Mouse (Mus musculus): ENCODE measurements around the gene Sdcbp2. TPM values are rescaled to one million over a fixed set of nuclear protein-coding genes. Genes with fewer than 3 reads are reported as not detected.
A peak's percentile ranks its signal among the peaks of the same experiment; 100 is the strongest.
"Not testable (repeated sequence)": the region's sequence is repeated elsewhere in the genome, so short reads cannot be mapped to it uniquely, and the experiment has no call there.

Sdcbp2 gene
- polyA plus RNA-seq, 1 experiment from 2014 or later = 1.7 TPM

- no peak for ATAC-seq (ENCODE audit: insufficient number of reproducible peaks, low FRiP score, low TSS enrichment, low read depth)
- WGBS = 75% methylated on average over 1 of the region's 1 CpGs
- Histone ChIP-seq H3K9me3 (no peaks in the 10 kb centered on the region), H3K36me3 (no peaks in the 10 kb centered on the region), H3K4me2 (no peak overlapping the region), H3K4me3 (no peak overlapping the region), H3K27me3 (no peaks in the 10 kb centered on the region), H3K27ac (no peak overlapping the region), H3K9ac (no peak overlapping the region), H3K4me1 (peaks cover 18% of the 10 kb centered on the region; the same call in 1 of the 2 replicates)
Observed at GRCm38 (mm10) chr2:151608435-151608834, 36.0 kb downstream of the Sdcbp2 start.

- Histone ChIP-seq H3K4me2 (no peak overlapping the region), H3K36me3 (no peaks in the 10 kb centered on the region), H3K4me1 (peaks cover 10% of the 10 kb centered on the region; the same call in 1 of the 2 replicates), H3K27ac (no peak overlapping the region), H3K9ac (no peak overlapping the region), H3K4me3 (no peak overlapping the region), H3K9me3 (no peaks in the 10 kb centered on the region), H3K27me3 (no peaks in the 10 kb centered on the region)
- no peak for ATAC-seq (ENCODE audit: insufficient number of reproducible peaks, low FRiP score, low TSS enrichment, low read depth)
- WGBS = 20% methylated on average over 3 of the region's 3 CpGs
Observed at GRCm38 (mm10) chr2:151609974-151610373, 37.6 kb downstream of the Sdcbp2 start.

- H3K9ac ChIP-seq; H3K36me3 ChIP-seq; H3K27ac ChIP-seq; H3K4me3 ChIP-seq; H3K27me3 ChIP-seq; ATAC-seq (ENCODE audit: insufficient number of reproducible peaks, low FRiP score, low TSS enrichment, low read depth); H3K9me3 ChIP-seq; H3K4me1 ChIP-seq; H3K4me2 ChIP-seq: not testable (repeated sequence)
- WGBS = 78% methylated on average over 7 of the region's 8 CpGs
Observed at GRCm38 (mm10) chr2:151615779-151616178, 43.4 kb downstream of the Sdcbp2 start.

- ATAC-seq (ENCODE audit: insufficient number of reproducible peaks, low FRiP score, low TSS enrichment, low read depth) = no peak
Observed at GRCm38 (mm10) chr2:151616551-151617329, 44.3 kb downstream of the Sdcbp2 start.

GRCm38 (mm10) chr2:151623776-151624175, 51.4 kb downstream of the Sdcbp2 start:
- Histone ChIP-seq H3K4me1 (no peaks in the 10 kb centered on the region), H3K27me3 (no peaks in the 10 kb centered on the region), H3K9me3 (no peaks in the 10 kb centered on the region), H3K27ac (no peak overlapping the region), H3K9ac (no peak overlapping the region), H3K4me2 (no peak overlapping the region), H3K4me3 (no peak overlapping the region), H3K36me3 (no peaks in the 10 kb centered on the region)
- 38% methylated on average over 3 of the region's 3 CpGs for WGBS
- no peak for ATAC-seq (ENCODE audit: insufficient number of reproducible peaks, low FRiP score, low TSS enrichment, low read depth)

More at GRCm38 (mm10) chr2:151616551-151617329, 44.3 kb downstream of the Sdcbp2 start:
- Histone ChIP-seq H3K36me3 (no peaks in the 10 kb centered on the region), H3K4me3 (no peak overlapping the region), H3K4me1 (no peaks in the 10 kb centered on the region), H3K27me3 (no peaks in the 10 kb centered on the region), H3K4me2 (no peak overlapping the region), H3K27ac (no peak overlapping the region), H3K9me3 (no peaks in the 10 kb centered on the region), H3K9ac (no peak overlapping the region)
- 71% methylated on average over 6 of the region's 6 CpGs for WGBS

GRCm38 (mm10) chr2:151626296-151626695, 53.9 kb downstream of the Sdcbp2 start:
- no peak for ATAC-seq (ENCODE audit: insufficient number of reproducible peaks, low FRiP score, low TSS enrichment, low read depth)
- Histone ChIP-seq H3K9ac (no peak overlapping the region), H3K27me3 (peaks cover 10% of the 10 kb centered on the region), H3K4me2 (no peak overlapping the region), H3K27ac (no peak overlapping the region), H3K4me3 (no peak overlapping the region), H3K4me1 (no peaks in the 10 kb centered on the region), H3K36me3 (no peaks in the 10 kb centered on the region), H3K9me3 (no peaks in the 10 kb centered on the region)
- WGBS = 84% methylated on average over 7 of the region's 7 CpGs

- ATAC-seq (ENCODE audit: insufficient number of reproducible peaks, low FRiP score, low TSS enrichment, low read depth) = no peak
- H3K9me3 ChIP-seq = no peaks in the 10 kb centered on the region
- WGBS = 88% methylated on average over 3 of the region's 3 CpGs
- peaks cover 27% of the 10 kb centered on the region for H3K27me3 ChIP-seq
- H3K4me1 ChIP-seq = peaks cover 11% of the 10 kb centered on the region
- H3K4me2 ChIP-seq = no peak overlapping the region
- H3K4me3 ChIP-seq = no peak overlapping the region
- H3K9ac ChIP-seq = no peak overlapping the region
- H3K27ac ChIP-seq = no peak overlapping the region
- H3K36me3 ChIP-seq = no peaks in the 10 kb centered on the region
Observed at GRCm38 (mm10) chr2:151628011-151628410, 55.6 kb downstream of the Sdcbp2 start.

GRCm38 (mm10) chr2:151629310-151629709, 56.9 kb downstream of the Sdcbp2 start:
- peaks cover 37% of the 10 kb centered on the region for H3K27me3 ChIP-seq
- WGBS = 58% methylated on average over 7 of the region's 7 CpGs
- no peak overlapping the region for H3K4me3 ChIP-seq
- no peak overlapping the region for H3K27ac ChIP-seq
- no peaks in the 10 kb centered on the region for H3K9me3 ChIP-seq
- no peak for ATAC-seq (ENCODE audit: insufficient number of reproducible peaks, low FRiP score, low TSS enrichment, low read depth)
- no peaks in the 10 kb centered on the region for H3K36me3 ChIP-seq
- no peak overlapping the region for H3K9ac ChIP-seq
- peaks cover 11% of the 10 kb centered on the region for H3K4me1 ChIP-seq
- no peak overlapping the region for H3K4me2 ChIP-seq

- Histone ChIP-seq H3K4me3 (peak overlapping the region; percentile 58), H3K36me3 (no peaks in the 10 kb centered on the region), H3K9ac (peak overlapping the region; percentile 35), H3K27ac (no peak overlapping the region), H3K27me3 (peaks cover 37% of the 10 kb centered on the region), H3K4me1 (peaks cover 11% of the 10 kb centered on the region), H3K9me3 (no peaks in the 10 kb centered on the region), H3K4me2 (peak overlapping the region; percentile 99)
- 2% methylated on average over 22 of the region's 22 CpGs for WGBS
- 0 out of 2 replicates have a peak, but pooled peaks have one; percentile 9 for ATAC-seq (ENCODE audit: insufficient number of reproducible peaks, low FRiP score, low TSS enrichment, low read depth)
Observed at GRCm38 (mm10) chr2:151631406-151632158, 59.2 kb downstream of the Sdcbp2 start.

- Histone ChIP-seq H3K27ac (no peak within 1 kb of the TSS), H3K27me3 (peaks cover 37% of the 10 kb centered on the region)
- 0 out of 2 replicates have a peak, but pooled peaks have one; percentile 12 for ATAC-seq (ENCODE audit: insufficient number of reproducible peaks, low FRiP score, low TSS enrichment, low read depth)
Observed at GRCm38 (mm10) chr2:151632159-151632814, 59.9 kb downstream of the Sdcbp2 start, which contains the start of gene Snph. Gene Snph (minus strand): TSS chr2:151632593.

GRCm38 (mm10) chr2:151632982-151633381, 60.6 kb downstream of the Sdcbp2 start:
- Histone ChIP-seq H3K27me3 (peaks cover 37% of the 10 kb centered on the region), H3K27ac (no peak overlapping the region), H3K4me1 (peaks cover 11% of the 10 kb centered on the region), H3K36me3 (no peaks in the 10 kb centered on the region), H3K9ac (no peak overlapping the region), H3K4me2 (no peak overlapping the region), H3K9me3 (no peaks in the 10 kb centered on the region), H3K4me3 (peak overlapping the region; percentile 58)
- ATAC-seq (ENCODE audit: insufficient number of reproducible peaks, low FRiP score, low TSS enrichment, low read depth) = no peak
- WGBS = 33% methylated on average over 5 of the region's 5 CpGs

More at GRCm38 (mm10) chr2:151632159-151632814, 59.9 kb downstream of the Sdcbp2 start, which contains the start of gene Snph:
- Histone ChIP-seq H3K4me3 (peak within 1 kb of the TSS; percentile 58), H3K36me3 (no peaks in the 10 kb centered on the region), H3K4me1 (peaks cover 11% of the 10 kb centered on the region), H3K4me2 (peak within 1 kb of the TSS; percentile 99), H3K9ac (peak within 1 kb of the TSS; percentile 35), H3K9me3 (no peaks in the 10 kb centered on the region)
- 0% methylated on average over 43 of the region's 47 CpGs for WGBS

Measured in limb, embryonic 15.5 days (tissue).